Mouse (Mus musculus) liver, postnatal 0 days (tissue): ENCODE measurements around the gene Cfap299.

Source experiments
- CTCF ChIP-seq: sonication (generic); IDR thresholded peaks from 2 replicates; pipeline ENCODE4 v1.5.1; 2016; ENCODE audit warnings: antibody characterized with exemption, low read depth
- EP300 ChIP-seq: IDR thresholded peaks from 2 replicates; pipeline ENCODE4 v1.6.1; 2016; ENCODE audit warnings: antibody characterized with exemption, low read depth, mild to moderate bottlenecking

GRCm38 (mm10) chr5:98562806-98563205 lies 233.7 kb downstream of the Cfap299 start:
- TF ChIP-seq CTCF (no peak), EP300 (no peak)
